Mouse (Mus musculus) G1E (cell line): ENCODE results near the gene Jarid2.

Experiments used
- CTCF ChIP-seq: IDR thresholded peaks from 2 replicates; pipeline ENCODE4 v1.5.1; 2012; ENCODE audit warnings: low read depth, low read length, inconsistent platforms, mixed read lengths
- GATA1 ChIP-seq: IDR thresholded peaks from 2 replicates; pipeline ENCODE4 v1.6.1; 2012; ENCODE audit warnings: borderline replicate concordance, low read length, inconsistent platforms, mixed read lengths
- GATA2 ChIP-seq: IDR thresholded peaks from 2 replicates; pipeline ENCODE4 v1.6.1; 2012; ENCODE audit warnings: low read depth, low read length, inconsistent platforms, borderline replicate concordance
- POLR2AphosphoS5 ChIP-seq: IDR thresholded peaks from 2 replicates; pipeline ENCODE4 v1.6.1; 2012; ENCODE audit warnings: low read depth, low read length, inconsistent platforms; ENCODE audit not compliant: insufficient replicate concordance
- TAL1 ChIP-seq: conservative IDR thresholded peaks from 2 replicates; pipeline ENCODE4 v1.6.1; 2012; ENCODE audit warnings: low read depth, low read length, inconsistent platforms, mixed read lengths

GRCm38 (mm10) chr13:44731727-44732441 lies 2.6 kb downstream of the Jarid2 start:
- TF ChIP-seq CTCF (no peak), POLR2AphosphoS5 (no peak), GATA2 (no peak), GATA1 (no peak), TAL1 (no peak)
